Mouse (Mus musculus): ENCODE measurements around the gene Fbxw19.
"Not testable (repeated sequence)": the region's sequence is repeated elsewhere in the genome, so short reads cannot be mapped to it uniquely, and the experiment has no call there.

Gene Fbxw19

GRCm38 (mm10) chr9:109495775-109496174 is at the start of gene Fbxw19:
Gene Fbxw19, minus strand, starts transcription at chr9:109495875.
- DNase-seq = not testable (repeated sequence)

- peak; percentile 6 for DNase-seq
Measured at GRCm38 (mm10) chr9:109523385-109524064, 27.9 kb upstream of the Fbxw19 start.

- DNase-seq = no peak
Measured at GRCm38 (mm10) chr9:109449040-109449439, 46.6 kb downstream of the Fbxw19 start, which contains the start of gene Fbxw16. Gene Fbxw16, minus strand, starts transcription at chr9:109449140.

- no peak for DNase-seq
Measured at GRCm38 (mm10) chr9:109432956-109433355, 62.7 kb downstream of the Fbxw19 start.
